Mouse (Mus musculus): ENCODE data around the gene Wdr47. TPM values are rescaled to one million over a fixed set of nuclear protein-coding genes. Genes with fewer than 3 reads are reported as not detected.
"Not testable (repeated sequence)": the region's sequence is repeated elsewhere in the genome, so short reads cannot be mapped to it uniquely, and the experiment has no call there.

Wdr47 gene
- total RNA-seq, 2 experiments from 2014 or later, result 150 to 164 TPM

DNA sequence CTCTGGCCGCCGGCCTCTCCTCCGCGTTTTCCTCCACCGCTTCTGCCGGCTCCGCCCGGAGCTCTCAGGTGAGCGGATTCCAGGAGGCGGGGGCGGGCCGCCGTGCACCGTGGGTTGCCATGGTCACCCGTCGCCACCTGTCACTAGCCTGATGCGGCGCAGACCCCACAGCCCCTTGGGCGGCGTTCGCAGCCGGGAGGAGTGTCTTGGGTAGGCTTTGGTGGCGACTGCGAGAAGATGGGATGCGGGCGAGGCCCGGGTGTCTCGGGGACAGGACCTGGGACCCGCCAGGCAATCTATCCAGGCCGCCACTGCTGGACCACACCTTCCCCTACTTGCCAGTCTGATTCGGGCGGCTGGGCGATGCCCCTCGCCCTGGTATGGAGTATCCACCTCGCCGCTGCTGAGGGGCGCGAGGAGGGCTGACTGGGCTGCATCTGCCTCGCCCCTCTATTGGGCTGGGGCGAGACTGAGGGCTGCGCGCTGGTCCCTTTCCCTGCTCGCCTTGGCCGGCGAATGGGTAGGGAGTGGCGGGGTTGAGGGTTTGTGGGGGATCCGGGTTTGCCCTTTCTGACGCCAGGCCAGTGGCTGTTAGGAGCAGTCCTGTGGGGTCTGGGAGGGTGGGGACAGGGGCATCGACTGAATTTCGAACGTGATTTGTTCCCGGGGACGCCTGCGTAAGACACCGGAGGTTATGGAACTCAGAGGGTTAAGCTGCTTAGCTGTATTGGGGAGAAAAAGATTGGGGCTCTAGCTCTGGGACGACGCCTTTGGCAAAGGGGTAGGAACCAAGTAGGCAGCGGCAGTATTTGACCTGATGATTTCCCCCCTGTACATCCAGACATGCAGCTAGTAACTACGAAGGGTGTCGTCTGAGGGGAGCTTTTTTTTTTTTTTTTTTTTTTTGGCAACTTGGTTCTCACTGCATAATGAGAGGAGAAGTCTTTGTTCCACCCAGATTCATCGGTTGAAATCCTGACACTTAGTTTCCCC lies 747 bp downstream of the Wdr47 start:
- intact Hi-C loops (cut with DNase I), result no loop called here
- no peak for DNase-seq (ENCODE audit: extremely low spot score in 1 of 2, low spot score in 2 of 2)

DNA sequence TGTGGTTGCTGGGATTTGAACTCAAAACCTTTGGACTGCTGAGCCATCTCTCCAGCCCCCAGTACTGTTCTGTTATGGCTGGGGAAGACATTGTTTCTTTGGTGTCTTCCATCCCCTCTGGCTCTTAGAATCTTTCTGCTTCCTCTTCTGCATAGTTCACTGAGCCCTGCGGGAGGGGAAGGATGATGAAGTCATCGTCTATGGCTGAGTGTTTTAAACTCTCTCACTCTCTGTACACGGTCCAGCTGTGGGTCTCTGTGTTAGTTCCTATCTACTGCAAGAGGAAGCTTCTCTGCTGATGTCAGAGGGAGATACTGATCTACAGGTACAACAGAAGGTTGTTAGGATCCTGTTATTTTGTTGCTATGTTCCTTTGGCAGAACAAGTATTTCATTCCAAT lies 17.8 kb downstream of the Wdr47 start:
- intact Hi-C loops (cut with DNase I), result no loop called here
- DNase-seq (ENCODE audit: extremely low spot score in 1 of 2, low spot score in 2 of 2), result no peak

DNA sequence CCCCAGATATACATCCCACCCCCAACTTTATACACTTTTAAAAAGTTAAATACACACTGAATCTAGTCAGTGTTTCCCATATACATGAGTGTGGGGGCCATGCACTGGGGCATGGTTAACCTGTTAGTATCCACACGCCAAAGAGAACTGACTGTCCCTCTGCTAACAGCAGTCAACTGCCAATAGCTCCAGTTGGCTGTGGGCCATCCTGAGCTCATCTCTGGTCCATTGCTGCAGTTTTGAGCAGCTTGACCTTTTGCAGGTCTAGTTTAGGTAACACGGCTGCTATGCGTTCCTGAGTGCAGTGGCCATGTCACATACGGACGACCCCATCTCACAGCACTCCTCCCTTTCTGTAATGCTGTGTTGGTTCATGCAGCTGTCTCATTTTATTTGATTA lies 43.7 kb downstream of the Wdr47 start:
- intact Hi-C loops (cut with DNase I), result no loop called here
- no peak for DNase-seq (ENCODE audit: extremely low spot score in 1 of 2, low spot score in 2 of 2)

DNA sequence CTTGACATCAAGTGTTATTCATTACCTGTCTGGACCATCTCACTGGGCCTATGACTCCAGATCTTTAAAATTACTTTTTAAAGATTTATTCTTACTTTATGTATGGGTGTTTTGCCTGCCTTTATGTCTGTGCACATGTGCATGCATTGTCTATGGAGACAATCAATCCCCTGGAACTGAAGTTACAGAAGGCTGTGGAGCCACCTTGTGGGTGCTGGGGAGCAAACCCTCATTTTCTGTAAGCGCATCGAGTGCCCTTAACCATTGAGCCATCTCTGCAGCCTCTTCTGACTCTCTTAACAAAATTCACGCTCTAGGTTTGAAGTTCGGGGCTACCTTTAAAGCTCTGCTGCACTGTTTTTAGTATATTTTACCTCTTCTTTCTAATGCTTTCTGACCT lies 48.3 kb downstream of the Wdr47 start:
- DNase-seq (ENCODE audit: extremely low spot score in 1 of 2, low spot score in 2 of 2), result no peak
- intact Hi-C loops (cut with DNase I), result no loop called here

DNA sequence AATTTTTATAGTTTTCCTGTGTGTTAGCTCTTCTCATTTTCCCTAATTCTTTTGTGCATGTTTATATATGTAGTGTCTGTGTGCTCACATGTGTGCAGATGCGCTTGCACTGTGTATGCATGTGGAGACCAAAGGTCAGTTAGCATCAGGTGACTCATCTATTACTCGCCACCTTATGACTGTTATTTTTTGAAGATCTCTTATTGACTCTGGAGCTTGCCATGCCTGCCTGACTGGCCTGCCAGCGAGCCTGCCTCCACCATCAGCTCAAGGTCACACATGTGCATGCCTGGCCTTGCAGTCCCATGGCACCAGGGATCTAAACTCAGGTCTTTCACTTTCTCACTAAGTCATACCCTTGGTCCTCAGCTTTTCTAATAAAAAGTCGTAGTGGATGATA lies 49.9 kb downstream of the Wdr47 start:
- no peak for DNase-seq (ENCODE audit: extremely low spot score in 1 of 2, low spot score in 2 of 2)
- intact Hi-C loops (cut with DNase I), result no loop called here

DNA sequence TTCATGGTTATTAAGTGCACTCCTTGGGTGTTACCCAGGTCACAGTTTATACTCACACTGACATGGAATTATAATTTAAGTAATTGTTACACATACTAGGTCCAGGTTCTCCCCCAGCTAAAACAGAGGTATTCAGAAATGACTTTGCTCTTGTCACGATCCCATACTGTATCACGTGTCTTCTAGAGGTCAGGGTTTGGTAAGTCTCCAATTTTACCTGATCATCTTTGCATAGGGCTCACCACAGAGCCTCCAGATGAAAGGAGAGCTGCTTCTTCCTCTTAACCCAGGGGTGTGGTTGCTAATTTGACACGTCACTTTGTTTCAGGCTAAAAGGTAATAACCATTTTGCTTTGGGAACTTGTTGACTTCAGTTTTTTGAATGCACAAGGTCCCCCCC lies 53.8 kb downstream of the Wdr47 start:
- DNase-seq (ENCODE audit: extremely low spot score in 1 of 2, low spot score in 2 of 2), result no peak
- intact Hi-C loops (cut with DNase I), result no loop called here

DNA sequence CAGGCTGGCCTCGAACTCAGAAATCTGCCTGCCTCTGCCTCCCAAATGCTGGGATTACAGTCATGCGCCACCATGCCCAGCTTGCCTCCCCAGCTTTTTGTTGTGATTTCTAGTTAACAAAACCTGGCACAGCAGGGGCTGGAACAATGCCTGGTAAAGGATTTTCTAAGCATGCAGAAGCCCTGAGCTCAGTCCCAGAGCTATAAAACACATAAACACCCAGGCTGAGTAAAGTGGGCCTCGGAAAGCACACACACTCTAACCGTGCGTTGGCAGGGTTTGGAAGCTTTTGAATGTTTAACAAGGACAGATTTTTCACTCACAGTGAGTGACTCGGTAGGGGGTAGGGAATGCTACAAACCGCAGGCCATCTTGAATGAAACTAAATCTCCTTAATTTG lies 55.0 kb downstream of the Wdr47 start:
- intact Hi-C loops (cut with DNase I), result no loop called here
- peak; percentile 13 to 40 for DNase-seq (ENCODE audit: extremely low spot score in 1 of 2, low spot score in 2 of 2)

DNA sequence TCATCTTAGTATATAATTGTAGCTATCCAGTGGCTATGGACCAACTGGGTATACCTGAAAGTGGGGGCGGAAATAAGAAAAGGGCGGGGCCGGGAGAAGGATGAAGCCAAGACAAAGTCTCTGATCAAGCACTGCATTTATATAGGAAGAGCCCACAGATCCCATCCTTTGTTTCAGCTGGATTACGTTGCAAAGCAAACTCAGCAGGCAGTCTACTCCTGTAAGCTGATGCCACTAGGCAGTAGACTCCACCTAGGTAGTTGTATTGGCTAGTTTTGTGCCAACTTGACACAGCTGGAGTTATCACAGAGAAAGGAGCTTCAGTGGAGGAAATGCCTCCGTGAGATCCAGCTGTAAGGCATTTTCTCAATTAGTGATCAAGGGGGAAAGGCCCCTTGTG lies 56.6 kb downstream of the Wdr47 start:
- intact Hi-C loops (cut with DNase I); DNase-seq (ENCODE audit: extremely low spot score in 1 of 2, low spot score in 2 of 2): not testable (repeated sequence)

DNA sequence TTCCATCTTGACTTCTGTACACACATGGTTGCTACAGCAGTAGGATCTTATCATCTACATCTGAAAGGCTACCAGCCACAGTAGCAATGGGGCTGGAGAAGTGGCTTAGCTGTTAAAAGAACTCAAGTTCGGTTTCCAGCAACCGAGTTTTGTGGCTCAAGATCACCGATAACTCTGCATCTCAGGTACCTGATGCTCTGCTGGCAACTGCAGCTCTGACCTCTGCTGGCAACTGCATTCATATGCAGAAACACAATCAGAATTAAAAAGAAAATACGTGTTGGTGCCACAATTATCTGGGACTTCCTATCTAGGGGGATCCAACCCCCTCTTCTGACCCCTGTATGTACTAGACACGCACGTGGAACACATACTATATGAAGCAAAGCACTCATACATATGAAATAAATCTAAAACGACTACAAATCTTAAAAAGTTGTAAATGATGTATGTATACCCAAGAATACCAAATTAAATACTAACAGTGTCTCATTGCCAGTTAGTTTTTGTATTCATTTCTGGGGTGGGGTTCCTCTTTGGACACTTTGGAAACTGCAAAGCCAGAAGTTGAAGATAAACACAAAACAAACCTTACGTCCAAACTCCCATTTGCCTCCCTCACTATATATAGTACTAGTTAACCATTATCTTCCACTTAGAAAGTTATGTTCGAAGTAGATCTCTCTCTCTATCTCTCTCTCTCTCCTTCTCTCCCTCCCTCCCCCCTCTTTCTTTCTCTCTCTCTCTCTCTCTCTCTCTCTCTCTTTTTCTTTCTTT lies 62.0 kb downstream of the Wdr47 start:
- DNase-seq (ENCODE audit: extremely low spot score in 1 of 2, low spot score in 2 of 2), result no peak
- intact Hi-C loops (cut with DNase I), result no loop called here

DNA sequence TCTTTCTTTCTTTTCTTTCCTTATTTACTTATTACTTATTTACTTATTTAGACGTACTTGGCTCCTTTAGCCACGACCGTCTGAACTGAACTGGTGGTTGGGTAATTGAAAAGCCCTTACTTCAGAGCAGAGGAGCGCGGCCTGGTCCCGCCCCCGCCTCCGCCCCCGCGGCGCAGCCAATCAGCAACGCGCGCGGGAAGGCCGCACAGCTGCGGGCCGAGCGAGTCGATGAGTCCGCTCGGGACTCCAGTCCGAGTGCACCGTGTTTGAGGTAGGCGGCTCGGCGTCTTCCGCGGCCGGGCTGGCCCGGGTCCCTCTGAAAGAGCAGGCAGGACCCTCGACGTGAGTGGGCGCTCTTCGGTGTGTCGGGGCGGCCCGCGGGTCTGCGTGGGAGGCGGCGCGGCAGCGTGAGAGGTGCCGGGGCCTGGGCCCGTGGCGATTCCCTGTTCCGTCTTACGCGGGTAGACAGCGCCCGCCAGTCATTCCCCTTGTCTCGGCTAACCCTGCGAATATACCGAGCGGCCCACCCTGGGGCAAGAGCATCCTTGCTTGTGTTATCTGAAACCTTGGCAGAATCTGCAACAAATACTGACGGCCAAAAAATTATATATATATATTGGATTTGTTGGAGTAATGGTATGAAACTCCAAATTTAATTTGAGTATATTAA lies 62.8 kb downstream of the Wdr47 start, which contains the start of gene Clcc1:
Gene Clcc1, plus strand, starts transcription at position 204 of the 670 bp plus-strand sequence.
- intact Hi-C loops (cut with DNase I), result no loop called here
- DNase-seq (ENCODE audit: extremely low spot score in 1 of 2, low spot score in 2 of 2), result peak; percentile 92 to 96

DNA sequence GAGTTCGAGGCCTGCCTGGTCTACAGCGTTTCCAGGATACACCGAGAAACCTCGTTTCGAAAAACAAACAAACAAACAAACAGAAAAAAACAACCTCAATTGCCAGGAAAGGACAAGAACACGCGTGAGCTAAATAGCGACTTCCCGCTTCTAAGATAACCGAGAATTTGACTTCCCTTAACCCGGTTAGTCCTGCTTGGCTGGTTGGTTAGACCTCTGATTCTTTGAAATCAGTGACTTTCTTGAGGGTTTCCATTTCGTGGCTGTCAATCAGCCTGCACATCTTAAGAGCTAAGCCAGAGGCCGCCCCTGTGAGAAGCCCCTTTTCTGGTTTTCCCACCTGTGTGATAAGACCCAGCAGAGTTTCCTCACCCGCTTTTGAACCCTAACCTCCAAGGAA lies 63.5 kb downstream of the Wdr47 start:
- DNase-seq (ENCODE audit: extremely low spot score in 1 of 2, low spot score in 2 of 2), result no peak
- intact Hi-C loops (cut with DNase I), result no loop called here

DNA sequence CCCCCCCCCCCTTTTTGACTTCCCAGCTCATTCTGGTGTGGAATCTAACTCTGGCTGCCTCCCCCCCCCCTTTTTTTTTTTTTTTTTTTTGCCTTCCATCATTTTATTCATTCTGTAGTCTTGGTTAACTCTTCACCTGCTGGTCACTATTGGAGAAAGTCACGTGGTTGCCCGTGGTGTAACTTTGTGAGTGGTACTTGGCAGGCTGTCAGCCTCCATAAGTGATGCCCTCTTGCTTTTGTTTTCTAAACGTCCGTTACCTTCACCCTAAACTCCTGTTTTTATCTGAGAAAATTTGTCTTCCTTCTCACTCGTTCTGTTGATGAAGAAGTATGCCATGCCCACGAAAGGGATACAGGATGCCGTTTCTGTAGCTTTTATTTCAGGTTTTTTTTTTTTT lies 64.4 kb downstream of the Wdr47 start:
- intact Hi-C loops (cut with DNase I), result no loop called here
- no peak for DNase-seq (ENCODE audit: extremely low spot score in 1 of 2, low spot score in 2 of 2)

DNA sequence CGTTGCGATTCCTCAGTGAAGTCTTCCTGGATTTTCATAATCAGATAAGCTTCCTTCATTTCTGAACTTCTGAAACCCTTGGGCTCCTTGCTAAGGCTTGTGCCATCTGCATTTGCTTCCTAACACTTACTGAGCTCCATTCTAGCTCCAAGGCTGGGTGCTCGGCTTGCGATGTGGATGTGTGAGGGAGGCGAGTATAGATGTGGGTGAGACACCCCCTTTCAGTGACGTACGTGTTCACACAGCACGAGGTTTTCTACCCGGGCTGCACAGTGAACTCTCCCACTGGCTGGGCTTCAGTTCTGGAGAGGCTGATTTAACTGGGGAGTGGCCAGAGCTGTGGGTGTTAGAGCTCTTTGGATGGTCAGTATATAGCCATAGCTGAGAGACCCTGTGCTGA lies 67.5 kb downstream of the Wdr47 start:
- intact Hi-C loops (cut with DNase I), result no loop called here

DNA sequence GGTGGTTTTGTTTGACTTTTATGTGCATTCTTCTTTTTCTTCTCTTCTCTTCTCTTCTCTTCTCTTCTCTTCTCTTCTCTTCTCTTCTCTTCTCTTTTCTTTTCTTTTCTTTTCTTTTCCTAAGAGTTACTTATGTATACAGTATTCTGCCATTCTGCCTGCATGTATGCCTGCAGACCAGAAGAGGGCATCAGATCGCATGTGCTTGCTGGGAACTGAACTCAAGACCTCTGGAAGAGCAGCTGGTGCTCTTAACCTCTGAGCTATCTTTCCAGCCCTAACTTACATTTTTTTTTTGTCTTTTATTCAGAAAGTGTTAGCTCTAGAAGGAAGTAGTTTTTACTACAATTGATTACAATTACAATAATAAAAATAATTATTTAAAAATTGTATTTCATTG lies 69.9 kb downstream of the Wdr47 start:
- intact Hi-C loops (cut with DNase I), result no loop called here
- DNase-seq (ENCODE audit: extremely low spot score in 1 of 2, low spot score in 2 of 2), result no peak

More for the DNA sequence above, 67.5 kb downstream of the Wdr47 start:
- DNase-seq (ENCODE audit: extremely low spot score in 1 of 2, low spot score in 2 of 2), result no peak

DNA sequence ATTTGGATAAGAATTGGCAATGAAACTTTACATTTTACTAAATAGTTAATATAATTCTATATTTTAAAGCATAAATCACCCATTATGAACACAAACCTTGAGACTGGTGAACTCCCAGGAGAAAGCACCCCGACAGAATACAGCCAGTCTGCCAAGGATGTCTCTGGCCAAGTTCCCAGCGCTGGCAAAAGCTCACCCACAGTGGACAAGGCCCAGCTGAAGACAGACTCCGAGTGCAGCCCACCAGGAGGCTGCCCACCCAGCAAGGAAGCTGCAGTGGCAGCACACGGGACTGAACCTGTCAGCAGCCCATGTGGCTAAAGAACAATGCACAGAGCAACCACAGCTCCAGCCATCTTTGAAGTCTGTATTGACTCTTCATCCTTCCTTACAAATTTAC lies 85.5 kb downstream of the Wdr47 start:
- intact Hi-C loops (cut with DNase I), result no loop called here
- DNase-seq (ENCODE audit: extremely low spot score in 1 of 2, low spot score in 2 of 2), result no peak

DNA sequence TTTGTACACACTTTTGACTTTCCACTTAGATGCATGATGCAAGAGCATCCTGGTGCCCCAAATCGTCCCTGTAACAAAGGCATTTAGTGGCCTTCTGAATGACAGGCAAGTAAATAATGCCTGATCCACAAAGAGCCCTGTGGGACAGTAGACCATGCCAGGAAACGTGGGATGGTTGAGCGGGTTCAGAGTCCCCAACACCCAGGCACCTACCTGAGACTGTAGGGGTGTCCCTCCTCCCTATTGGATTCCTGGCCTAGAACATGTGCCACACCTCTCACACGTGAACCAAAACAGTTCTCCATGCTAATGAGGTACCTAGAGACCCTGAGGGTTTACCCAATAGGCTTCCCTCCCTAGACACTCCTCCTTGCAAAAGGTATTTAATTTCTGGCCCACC lies 89.9 kb downstream of the Wdr47 start:
- DNase-seq (ENCODE audit: extremely low spot score in 1 of 2, low spot score in 2 of 2), result no peak
- intact Hi-C loops (cut with DNase I), result no loop called here

DNA sequence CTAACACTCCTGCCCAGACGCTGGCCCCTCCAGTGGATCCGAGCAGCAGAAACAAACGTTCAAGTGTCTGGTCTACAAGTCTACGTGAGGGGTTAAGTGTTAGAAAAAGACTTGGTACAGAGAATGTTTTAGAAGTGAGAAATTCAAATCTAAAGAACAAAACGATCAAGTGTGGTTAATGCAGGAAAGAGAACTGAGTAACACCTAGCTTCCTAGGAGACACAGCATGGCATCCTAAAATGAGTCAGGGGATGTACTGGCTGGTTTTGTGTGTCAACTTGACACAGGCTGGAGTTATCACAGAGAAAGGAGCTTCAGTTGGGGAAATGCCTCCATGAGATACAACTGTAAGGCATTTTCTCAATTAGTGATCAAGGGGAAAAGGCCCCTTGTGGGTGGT lies 92.5 kb downstream of the Wdr47 start:
- intact Hi-C loops (cut with DNase I); DNase-seq (ENCODE audit: extremely low spot score in 1 of 2, low spot score in 2 of 2): not testable (repeated sequence)

DNA sequence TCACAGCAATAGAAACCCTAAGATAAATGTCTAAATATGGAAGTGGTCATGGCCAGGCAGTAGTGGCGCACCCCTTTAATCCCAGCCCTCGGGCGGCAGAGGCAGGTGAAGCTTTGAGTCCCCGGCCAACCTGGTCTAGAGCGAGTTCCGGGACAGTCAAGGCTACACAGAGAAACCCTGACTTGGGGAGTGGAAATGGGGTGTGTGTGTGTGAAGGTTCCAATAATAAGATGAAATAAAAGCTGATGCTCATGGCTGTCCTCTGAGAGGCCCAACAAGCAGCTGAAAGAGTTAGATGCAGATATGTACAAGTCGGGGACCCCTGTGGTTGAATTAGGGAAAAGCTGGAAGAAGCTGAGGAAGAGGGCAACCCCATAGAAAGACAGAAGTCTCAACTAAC lies 94.6 kb downstream of the Wdr47 start:
- intact Hi-C loops (cut with DNase I), result no loop called here
- DNase-seq (ENCODE audit: extremely low spot score in 1 of 2, low spot score in 2 of 2), result no peak

DNA sequence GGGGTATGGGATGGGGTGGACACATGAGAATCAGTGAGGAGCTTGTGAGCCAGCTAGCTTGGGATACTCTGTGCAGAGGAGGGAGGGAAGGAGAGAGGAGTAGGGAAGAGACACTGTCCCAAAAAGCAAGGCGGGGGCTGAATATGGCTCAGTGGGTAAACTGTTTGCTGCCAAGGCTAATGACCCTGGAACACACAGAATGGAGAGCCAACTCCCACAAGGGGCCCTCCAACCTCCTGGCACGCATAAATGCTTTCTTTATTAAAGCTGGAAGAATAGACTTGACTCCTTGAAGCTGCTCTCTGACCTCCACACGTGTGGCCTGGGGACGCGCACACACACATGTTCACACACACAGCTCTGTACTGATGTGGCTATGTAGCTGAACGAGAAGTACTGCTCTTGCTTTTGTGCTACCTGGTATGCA lies 97.9 kb downstream of the Wdr47 start:
- intact Hi-C loops (cut with DNase I), result no loop called here
- no peak for DNase-seq (ENCODE audit: extremely low spot score in 1 of 2, low spot score in 2 of 2)
